Mouse (Mus musculus) fibroblast of lung, adult 2 months (primary cell): ENCODE measurements around the gene Thsd4.

Experiments used
- DNase-seq: peaks from one replicate; pipeline ENCODE4 v3.0.0-alpha.2; 2011; ENCODE audit warnings: low read depth

Thsd4 gene

DNA sequence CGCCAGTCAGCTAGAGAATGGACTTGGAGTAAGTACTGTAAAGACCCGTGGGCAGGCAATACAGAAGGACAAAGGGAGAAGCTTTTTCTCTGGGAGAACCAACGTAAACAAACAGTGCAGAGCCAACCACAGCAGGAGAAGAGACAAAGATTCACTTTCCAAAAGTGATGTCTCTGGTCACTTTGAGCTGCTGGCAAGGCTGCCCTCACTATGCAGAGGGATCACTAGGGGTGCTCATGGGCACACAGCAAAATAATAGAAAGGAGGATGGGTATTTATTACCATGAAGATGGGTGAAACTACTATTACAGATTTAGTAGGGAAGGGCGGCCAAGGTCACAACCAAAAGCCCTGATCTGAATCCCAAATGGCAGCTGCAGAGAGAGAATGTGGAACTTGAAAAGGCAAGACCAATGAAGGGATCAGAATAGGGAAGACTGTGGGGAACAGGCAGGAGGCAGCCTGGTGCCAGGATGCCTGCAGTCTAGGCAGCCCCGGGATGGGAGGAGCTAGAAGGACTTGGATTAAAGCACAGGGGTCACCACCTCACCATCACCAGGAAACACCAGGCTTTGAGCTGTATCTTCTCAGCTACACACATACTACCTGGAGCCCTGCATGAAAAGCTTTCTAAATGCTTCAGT is 450.1 kb downstream of the Thsd4 start:
- DNase-seq = no peak

DNA sequence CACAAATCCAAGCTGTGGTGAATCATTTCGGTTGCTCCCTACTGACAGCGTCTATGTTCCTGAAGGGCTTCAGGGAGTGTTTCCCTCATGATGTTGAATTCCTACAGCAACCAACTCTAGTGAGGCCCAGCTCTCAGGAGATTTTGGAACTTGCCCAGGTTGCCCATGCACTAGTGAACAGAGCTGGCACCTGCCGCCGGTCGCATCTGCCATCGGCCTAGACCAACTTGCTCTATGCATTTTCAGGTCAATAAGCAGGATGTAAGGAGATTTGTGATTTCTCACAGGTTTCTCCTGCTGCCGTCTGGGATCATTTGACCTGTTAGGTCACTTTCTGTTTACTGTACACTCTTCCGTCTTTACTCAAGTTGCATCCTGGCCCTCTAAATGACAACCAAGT is 454.6 kb downstream of the Thsd4 start:
- no peak for DNase-seq

DNA sequence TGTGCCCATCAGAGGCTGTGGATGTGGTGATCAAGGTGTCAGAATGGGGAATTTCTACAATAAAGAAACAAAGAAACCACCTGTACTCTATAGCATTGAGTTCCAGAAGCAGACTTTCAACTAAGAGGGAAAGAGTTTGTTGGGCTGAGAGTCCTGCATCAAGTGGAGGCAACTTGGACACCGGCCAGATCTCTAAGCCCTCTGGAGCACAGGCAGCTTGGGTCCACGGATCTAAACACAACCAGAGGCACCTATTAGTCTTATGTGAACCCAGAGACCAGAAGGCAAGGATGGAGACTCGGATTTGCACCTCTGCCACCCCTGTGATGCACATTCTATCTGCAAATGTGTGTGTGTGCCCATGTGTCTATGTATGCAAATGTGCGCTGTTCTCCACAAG is 456.7 kb downstream of the Thsd4 start:
- DNase-seq = no peak

DNA sequence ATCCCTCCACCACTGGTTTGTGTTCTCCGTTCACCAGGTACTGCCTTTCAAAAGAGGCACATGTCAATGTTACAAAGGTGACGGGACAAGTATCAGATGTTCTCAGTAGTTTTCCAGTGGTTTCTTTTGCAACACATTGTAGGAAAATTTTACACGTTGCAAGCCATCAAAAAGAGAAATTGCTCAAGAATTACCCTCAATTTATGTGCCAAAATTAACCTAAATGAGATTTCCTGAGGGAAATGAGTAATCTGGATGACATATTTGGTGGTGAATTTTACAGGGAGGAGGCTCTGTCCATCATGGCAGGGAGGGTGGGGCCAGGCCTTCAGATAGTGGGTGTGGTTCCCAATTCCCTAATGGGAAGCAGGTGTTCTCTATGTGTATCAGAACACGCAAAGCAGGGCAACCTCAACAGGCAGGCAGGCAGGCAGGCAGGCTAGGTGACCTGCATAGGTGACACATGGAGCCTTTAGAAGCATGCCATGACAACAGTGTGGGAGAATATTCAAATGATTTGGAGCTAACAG is 458.6 kb downstream of the Thsd4 start:
- DNase-seq = peak; percentile 47

DNA sequence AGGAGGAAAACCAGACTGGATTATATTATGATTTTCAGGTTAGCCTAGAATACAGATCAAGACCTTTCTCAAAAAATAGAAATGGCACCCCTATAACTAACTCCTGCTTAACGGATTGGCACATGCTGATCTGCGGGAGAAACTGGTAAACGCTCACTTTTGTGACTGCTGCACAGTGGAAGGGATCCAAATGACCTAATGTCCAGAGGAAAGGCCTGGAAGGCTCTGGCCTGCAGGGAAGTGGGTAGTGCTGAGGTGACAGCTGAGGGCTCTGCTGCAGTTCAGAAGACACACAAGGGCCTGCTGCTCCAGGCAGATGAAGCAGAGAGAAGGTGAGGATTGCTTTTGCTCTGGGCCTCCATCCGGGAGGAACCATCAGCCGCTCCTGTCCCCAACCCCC is 465.7 kb downstream of the Thsd4 start:
- DNase-seq = no peak

DNA sequence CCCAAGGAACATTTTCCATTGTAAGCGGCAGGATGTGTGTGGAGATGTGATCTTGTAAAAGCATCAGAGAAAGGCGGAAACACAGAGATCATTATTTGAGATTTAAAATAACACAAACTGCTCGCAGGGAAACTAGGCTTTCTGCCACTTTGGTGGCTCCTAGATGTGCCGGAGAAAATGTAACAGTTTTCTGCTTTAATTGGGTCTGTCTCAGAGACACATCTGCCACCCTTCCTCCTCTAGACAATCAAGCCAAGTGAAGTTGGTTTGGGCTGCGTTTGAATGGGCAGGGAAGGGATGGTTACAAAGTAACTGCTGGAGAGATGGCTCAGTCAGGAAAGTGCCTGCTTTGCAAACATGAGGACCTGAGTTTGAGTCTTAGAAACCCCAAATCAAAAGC is 466.9 kb downstream of the Thsd4 start:
- no peak for DNase-seq

DNA sequence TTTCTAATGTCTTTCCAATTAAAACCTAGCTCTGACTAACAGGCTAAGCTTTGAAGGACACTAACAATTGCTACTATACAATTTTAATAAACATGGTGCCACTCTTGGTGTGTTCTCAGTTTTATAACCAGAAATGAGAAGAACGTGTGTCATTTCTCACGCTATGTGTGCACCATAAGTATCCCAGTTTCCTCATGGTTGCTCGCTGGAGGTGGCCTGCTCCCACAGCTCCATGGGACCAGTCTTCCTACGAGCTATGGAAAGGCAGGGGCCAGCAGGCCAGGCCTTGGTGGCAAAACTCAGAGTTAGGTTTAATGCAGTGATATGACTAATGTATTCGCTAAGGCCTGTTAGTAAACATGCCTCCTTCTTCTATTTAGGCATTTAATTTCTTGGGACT is 468.7 kb downstream of the Thsd4 start:
- no peak for DNase-seq

DNA sequence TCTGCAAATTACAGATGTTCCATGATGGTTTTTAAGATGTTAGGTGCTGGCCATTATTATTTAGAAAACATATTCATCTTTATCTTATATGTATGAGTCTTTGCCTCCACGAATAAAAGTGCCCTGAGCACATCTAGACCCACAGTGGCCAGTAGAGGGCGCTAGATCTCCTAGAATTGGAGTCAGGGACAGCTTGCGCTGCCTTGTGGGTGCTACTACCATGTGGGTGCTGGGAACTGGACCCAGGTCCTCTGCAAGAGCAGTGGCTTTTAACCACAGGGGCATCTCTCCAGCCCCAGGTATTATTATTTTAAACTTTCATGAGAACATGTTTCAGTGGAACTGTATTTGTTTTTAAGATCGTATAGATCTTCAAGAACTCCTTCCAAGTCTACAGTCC is 469.4 kb downstream of the Thsd4 start:
- no peak for DNase-seq

DNA sequence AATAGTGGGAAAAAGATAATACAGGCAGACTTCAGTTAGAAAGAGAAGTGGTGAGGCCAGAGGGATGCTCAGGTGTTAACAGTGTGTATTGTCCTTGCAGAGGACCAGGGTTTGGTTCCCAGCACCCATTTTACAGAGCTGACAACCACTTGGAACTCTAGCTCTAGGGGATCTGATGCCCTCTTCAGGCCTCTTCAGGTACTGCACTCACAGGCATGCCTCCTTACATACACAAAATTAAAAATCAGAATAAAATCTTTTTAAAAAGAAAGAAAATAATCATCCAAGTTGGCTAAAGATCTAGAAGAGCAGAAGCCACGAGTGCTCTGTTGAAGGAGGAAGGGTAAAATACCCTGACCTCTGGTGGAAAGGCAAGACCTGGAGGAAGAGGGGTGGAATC is 478.7 kb downstream of the Thsd4 start:
- DNase-seq = no peak

DNA sequence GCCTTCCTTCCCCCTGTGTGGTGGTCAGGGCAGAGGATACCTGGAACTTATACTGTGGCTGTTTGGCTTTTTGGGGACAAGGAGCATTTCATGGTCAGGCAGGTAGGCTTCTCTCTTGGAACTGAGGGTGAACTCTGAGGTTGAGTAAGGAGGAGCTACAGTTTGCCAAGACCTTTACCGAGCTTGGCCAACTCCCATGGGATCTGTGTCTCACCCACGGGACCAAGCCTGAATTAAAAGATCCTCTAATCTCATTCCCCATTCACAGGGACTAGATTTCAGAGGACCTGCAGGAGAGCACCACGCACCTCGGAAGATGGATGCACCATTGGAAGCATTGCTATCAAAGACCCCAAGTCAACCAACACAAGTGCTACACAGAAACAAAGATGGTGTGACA is 487.0 kb downstream of the Thsd4 start:
- DNase-seq = no peak

DNA sequence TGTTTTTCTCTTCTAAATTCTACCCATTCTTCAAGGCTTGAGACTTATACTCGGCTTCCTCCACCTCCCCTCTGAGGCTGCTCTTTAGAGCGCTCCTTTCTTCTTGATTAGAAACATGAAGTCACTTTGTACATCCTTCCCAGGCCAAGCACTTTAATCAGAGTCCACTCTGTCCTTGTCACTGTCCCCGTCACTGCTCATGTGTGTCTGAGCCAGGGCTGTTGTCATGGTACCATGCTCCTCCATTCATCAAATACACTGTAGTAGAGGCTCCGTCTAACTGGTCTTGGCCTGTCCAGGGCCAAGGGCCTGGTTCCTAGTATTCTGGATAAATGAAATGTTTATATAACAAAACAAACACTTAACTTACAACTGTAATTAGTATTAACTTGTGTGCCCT is 494.6 kb downstream of the Thsd4 start:
- DNase-seq = no peak

DNA sequence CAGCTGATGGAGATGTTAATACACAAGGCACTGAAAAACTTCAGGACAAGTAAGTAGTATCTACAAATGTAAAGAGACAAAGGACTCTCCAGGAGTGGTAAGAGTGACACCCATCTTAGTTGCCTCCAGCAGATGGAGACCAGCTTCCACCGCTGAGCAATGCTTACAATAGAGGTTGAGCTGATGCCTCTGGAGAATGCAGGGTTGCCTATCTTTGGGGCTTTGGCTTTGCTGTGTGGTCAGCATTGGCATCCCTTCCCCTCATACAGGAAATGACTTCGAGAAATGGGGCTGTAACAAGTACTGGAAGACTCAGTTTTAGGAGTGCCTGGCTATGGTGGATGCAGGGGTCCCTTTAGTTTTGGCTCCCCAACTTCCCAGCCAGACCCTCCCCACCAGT is 495.1 kb downstream of the Thsd4 start:
- DNase-seq = no peak

DNA sequence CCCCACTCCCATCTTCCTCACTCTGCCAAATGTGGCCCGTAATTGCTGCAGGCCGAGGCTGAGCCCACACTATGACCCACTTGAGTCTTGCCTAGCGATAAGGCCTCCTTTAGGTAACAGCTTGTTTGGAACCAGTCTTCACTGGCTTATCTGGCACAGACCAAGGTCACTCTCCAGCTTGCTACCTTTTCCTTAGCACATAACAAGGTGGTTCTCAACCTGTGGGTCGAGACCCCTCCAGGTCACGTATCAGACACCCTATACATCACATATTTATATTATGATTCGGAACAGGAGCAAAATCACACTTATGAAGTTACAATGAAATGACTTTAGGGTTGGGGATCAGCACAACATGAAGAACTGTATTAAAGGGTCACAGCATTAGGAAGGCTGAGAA is 495.9 kb downstream of the Thsd4 start:
- no peak for DNase-seq

DNA sequence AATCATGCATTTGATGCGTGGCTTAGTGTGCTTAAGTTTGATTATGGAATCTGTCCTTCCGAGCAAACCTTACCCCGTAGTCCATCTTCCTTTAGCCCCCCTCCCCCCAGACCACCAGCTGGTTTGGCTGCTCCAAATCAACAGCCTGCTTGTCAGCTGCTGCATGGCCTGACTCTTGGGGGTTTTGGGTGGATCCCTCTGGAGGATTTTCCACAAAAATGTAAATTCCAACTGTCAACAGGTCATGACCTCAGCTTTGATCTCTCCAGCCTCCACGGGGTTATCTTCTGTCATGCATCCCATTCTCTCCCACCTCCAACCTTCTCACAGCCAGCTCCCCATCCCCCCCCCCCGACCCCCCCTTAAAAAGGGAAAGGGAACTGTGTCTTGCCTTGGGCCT is 496.9 kb downstream of the Thsd4 start:
- no peak for DNase-seq

DNA sequence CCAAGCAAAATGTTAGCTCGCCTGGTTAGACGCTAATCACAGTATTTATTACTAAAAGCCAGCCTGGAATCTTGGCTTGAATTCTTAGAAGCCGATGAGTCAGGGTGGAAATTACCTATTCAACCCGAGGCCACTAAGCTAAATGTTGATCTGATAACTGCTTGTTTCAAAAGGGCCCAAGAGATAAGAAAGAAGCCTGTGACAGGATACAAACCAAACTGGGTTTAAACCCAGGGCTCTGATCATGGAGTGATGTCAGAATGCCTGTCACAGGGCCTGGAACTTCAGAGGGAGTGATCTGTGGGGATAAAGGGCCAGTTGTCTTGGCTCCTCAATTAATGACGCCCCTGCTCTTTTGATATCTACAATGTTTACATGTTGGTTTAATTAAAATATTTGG is 497.3 kb downstream of the Thsd4 start:
- peak; percentile 43 for DNase-seq

DNA sequence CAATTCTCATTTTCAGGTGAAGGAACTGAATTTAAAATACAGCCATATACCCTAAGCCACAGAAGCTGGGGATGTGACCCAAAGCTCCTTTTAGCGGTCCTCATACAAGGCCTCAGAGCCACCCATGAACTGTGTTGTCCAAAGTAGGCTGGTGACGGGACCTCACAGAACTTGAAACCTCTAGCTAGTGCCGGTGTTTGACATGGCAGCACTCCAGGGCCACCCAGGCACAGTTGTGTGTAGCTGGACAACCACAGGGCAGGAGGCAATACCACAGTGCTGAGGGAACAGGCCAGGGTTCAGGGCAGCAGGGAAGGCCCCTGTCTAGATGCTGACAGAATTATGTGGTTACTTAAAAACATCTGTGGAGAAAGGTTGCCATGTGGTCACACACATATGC is 499.5 kb downstream of the Thsd4 start:
- no peak for DNase-seq

DNA sequence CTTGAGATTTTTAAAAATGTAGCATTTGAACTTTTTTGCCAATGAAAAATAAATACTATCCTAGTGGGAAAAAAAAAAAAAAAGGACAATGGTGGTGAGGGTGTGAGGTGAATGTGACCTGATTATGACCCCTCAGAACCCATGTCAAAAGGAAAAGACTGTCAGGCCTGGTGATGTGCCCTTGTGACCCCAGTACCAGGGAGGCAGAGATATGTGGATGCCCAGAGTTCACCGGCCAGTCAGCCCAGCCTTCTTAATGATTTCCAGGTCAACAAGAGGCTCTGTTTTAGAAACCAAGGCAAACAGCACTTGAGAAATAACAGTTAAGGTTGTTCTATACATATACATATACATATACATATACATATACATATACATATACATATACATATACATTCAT is 501.4 kb downstream of the Thsd4 start:
- no peak for DNase-seq

DNA sequence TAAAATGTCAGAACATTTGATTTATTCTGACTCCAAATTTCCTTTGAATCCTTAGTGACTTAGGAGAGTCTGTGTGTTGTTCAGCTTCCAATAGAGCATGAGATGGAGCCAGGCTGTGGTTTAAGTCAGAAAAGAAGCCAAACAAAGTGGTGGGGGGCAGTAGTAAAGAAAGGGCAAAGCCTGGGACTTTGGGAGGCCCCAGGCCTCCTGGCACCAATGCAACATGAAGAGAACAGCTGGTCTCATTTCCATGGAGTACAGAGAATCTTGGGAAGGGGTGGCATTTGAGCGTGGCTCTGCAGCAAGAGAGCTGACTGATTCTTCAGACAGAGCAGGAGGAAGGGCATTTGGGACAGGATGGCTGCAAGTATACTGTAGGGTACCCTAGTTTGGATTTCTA is 511.6 kb downstream of the Thsd4 start:
- DNase-seq = no peak

DNA sequence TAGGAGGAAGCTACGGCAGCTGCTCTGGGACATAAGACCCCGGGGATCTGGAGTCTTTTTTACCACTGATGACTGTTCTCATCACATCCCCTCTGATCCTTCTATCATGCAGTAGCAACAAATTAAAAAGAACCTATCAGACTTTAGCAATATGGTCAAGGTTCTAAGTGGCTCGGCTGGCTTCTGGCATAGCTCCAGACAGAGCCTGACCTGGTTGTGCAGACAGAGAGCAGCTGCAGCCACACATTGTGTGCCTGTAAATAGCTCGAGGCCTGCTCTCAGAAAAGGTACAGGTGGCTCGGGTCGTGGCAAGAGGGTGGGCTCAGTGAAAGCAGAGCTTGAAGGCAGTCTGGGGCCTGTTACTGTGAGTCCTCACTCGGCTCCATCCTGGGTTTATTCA is 512.9 kb downstream of the Thsd4 start:
- DNase-seq = no peak

DNA sequence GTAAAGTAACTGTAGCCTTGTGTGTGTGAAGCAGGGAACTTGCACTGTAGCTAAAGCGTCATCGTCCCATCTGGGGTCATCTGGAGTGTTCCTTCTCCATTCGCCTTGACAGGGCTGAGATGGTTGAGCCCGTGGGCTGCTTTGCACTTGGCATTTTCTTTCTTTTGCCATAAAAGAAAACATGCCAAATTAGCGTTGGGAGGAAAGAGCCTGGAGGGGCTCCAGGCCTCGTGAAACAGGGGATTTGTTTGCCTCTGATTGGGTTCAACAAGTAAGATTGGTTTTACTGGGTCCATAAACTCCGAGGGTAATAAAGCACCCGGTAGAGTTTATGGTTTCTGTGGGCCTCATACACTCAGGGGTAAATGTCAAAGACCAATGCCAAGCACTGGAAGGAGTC is 519.5 kb downstream of the Thsd4 start:
- no peak for DNase-seq

DNA sequence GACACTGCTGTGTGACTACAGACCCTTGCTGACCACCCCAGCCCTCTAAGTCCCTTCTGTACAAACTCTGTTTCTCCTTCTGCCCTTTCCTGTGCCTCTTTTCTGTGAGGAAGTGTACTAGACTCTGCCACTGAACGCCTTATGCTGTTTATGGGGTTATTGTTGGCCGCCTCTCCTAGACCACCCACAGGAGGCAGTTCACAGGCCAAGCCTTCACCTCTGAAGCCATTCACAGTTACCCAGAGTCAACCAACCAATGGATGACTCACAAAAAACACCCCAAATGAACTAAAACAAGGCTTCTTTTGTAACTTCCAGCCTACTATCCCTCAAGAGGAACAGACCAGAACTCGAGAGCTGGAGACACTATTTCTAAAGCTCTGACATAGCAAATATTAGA is 520.4 kb downstream of the Thsd4 start:
- DNase-seq = peak; percentile 44

DNA sequence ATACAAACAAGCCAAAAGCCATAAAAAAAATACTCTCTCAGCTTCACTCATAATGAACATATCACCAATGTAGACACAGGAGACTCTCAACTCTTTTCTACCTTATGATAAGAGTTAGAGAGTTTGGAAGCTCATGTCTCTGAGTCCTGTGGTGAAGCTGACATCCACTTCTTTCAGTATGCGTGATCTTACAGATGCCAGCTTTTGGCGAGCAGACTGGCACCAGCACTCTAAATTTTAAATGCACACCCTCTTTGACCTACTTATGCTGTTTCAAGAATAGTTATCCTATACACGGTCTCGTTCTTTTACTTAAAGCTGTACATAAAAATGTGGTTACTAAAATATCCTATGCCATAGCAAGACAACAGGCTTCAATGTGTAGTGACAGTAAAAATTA is 524.1 kb downstream of the Thsd4 start:
- no peak for DNase-seq

DNA sequence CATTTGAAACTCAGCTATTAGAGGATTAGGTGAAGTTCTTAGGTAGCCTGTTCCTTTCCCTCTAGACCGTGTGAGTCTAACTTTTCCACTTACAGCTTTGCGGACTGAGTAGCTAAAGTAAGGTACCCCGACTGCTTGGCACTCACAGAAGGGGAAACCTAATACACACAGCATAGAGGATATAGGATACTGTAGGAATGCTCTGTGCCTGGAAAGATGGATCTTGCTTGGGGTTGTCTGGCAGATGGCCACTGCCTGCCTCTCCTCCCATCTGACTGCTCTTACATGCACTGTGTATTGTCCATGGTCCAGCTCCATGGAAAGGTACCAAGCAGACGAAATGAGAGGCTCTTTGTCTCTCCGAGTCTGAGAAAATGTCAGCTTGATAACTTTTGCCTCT is 530.4 kb downstream of the Thsd4 start:
- DNase-seq = no peak

DNA sequence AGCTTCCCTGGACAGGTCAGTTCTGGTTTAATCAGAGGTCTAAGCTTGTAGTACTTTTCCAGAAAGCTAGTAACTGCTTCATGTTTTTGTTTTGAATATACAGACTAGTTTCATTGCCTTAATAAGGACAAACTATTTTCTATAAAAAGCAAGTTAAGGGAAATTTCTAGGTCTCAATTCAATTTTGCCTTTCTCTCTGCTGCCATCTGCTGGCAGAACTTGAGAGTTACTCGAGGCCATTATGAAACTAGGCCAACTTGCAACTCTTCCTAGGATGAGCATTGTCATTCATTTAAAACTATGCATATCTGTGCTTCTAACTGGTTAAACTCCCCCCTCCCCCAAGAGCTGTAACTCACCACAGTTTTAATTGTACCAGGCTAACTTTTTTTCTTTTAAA is 532.0 kb downstream of the Thsd4 start:
- DNase-seq = peak; percentile 36
